Mouse (Mus musculus) myocyte (in vitro differentiated cells): ENCODE results near the gene Hist1h2ac. TPM values are rescaled to one million over a fixed set of nuclear protein-coding genes. Genes with fewer than 3 reads are reported as not detected.
"Not testable (repeated sequence)": the region's sequence is repeated elsewhere in the genome, so short reads cannot be mapped to it uniquely, and the experiment has no call there.

Experiments used
- H3K27me3 ChIP-seq: one replicate; pipeline ENCODE4 v1.6.1; 2011; ENCODE audit not compliant: control insufficient read depth, insufficient read depth, insufficient read length
- H3K36me3 ChIP-seq: one replicate; pipeline ENCODE4 v1.6.1; 2011; ENCODE audit not compliant: control insufficient read depth, insufficient read depth
- H3K4me2 ChIP-seq: one replicate; pipeline ENCODE4 v1.6.1; 2011; ENCODE audit warnings: low read depth, control low read depth
- H3K4me3 ChIP-seq: one replicate; pipeline ENCODE4 v1.5.1; 2011; ENCODE audit warnings: mild to moderate bottlenecking, control low read depth, moderate library complexity
- H3K79me2 ChIP-seq: one replicate; pipeline ENCODE4 v1.6.1; 2011; ENCODE audit not compliant: control insufficient read depth, insufficient read depth
- H3ac ChIP-seq: one replicate; pipeline ENCODE4 v1.6.1; 2011; ENCODE audit not compliant: control insufficient read depth, insufficient read length
- CEBPB ChIP-seq: IDR thresholded peaks from 2 replicates; pipeline ENCODE4 v1.6.1; 2011; ENCODE audit warnings: mild to moderate bottlenecking, moderate library complexity; ENCODE audit not compliant: poor library complexity, insufficient read depth, severe bottlenecking
- E2F4 ChIP-seq: IDR thresholded peaks from one replicate; pipeline ENCODE4 v1.6.1; 2011; ENCODE audit warnings: mild to moderate bottlenecking, control low read depth, moderate library complexity; ENCODE audit not compliant: insufficient read depth
- MAX ChIP-seq: IDR thresholded peaks from one replicate; pipeline ENCODE4 v1.6.1; 2011; ENCODE audit warnings: low read depth, mild to moderate bottlenecking, control low read depth
- MYOD1 ChIP-seq, 3 experiments: IDR thresholded peaks; one replicate each; pipeline ENCODE4 v1.6.1; 2011; ENCODE audit warnings: control low read depth in 2 of 3, low read depth in 2 of 3, mild to moderate bottlenecking in 2 of 3, moderate library complexity in 1 of 3; ENCODE audit not compliant: insufficient read length in 2 of 3, control insufficient read depth in 1 of 3
- MYOG ChIP-seq, 3 experiments: IDR thresholded peaks; one replicate each; pipeline ENCODE4 v1.6.1; 2011; ENCODE audit warnings: control low read depth in 2 of 3, low read depth in 2 of 3, mild to moderate bottlenecking in 2 of 3; ENCODE audit not compliant: insufficient read length in 2 of 3, control insufficient read depth in 1 of 3, insufficient read depth in 1 of 3
- POLR2A ChIP-seq: IDR thresholded peaks from one replicate; pipeline ENCODE4 v1.6.1; 2011; ENCODE audit warnings: low read depth, mild to moderate bottlenecking, control low read depth, moderate library complexity; ENCODE audit not compliant: insufficient read length
- POLR2AphosphoS2 ChIP-seq: IDR thresholded peaks from one replicate; pipeline ENCODE4 v1.6.1; 2011; ENCODE audit warnings: low read depth, control low read depth; ENCODE audit not compliant: insufficient read length
- REST ChIP-seq: IDR thresholded peaks from one replicate; pipeline ENCODE4 v1.6.1; 2011; ENCODE audit warnings: mild to moderate bottlenecking, control low read depth, moderate library complexity; ENCODE audit not compliant: insufficient read depth, insufficient read length
- SRF ChIP-seq: IDR thresholded peaks from one replicate; pipeline ENCODE4 v1.6.1; 2011; ENCODE audit warnings: low read depth; ENCODE audit not compliant: control insufficient read depth, insufficient read length
- TCF12 ChIP-seq: IDR thresholded peaks from one replicate; pipeline ENCODE4 v1.6.1; 2011; ENCODE audit warnings: mild to moderate bottlenecking, control low read depth; ENCODE audit not compliant: poor library complexity, insufficient read depth, severe bottlenecking
- TCF3 ChIP-seq: IDR thresholded peaks from one replicate; pipeline ENCODE4 v1.6.1; 2011; ENCODE audit warnings: low read depth, control low read depth; ENCODE audit not compliant: insufficient read length
- USF1 ChIP-seq: IDR thresholded peaks from one replicate; pipeline ENCODE4 v1.6.1; 2011; ENCODE audit warnings: low read depth, mild to moderate bottlenecking, control low read depth, moderate library complexity
- polyA plus RNA-seq: library from polyadenylated mRNA; unstranded; fragments of >200 nt; fragmentation: generic; extraction: Trizol; gene quantifications from one replicate; pipeline ENCODE4 v1.2.1, GENCODE M21; 2012; ENCODE audit warnings: missing spikeins

Hist1h2ac gene
- polyA plus RNA-seq, 1 experiment = 1.3 TPM

GRCm38 (mm10) chr13:23687907-23688306 lies 4.2 kb upstream of the Hist1h2ac start:
- peaks cover 5% of the 10 kb centered on the region for H3K36me3 ChIP-seq
- no peak for TF ChIP-seq TCF12
- TF ChIP-seq SRF = no peak
- no peak for TF ChIP-seq POLR2A
- TF ChIP-seq TCF3 = no peak
- TF ChIP-seq CEBPB = no peak
- TF ChIP-seq POLR2AphosphoS2 = no peak
- TF ChIP-seq E2F4 = no peak
- TF ChIP-seq MAX = no peak
- no peak for TF ChIP-seq MYOG (IDR thresholded peaks at IDR 0.05; ENCODE audit: control insufficient read depth in 1 of 3, insufficient read depth in 1 of 3, insufficient read length in 2 of 3, low read depth in 2 of 3)
- TF ChIP-seq USF1 = no peak
- TF ChIP-seq REST = no peak
- no peak overlapping the region for H3K4me2 ChIP-seq
- H3K4me3 ChIP-seq = no peak overlapping the region
- peaks cover 23% of the 10 kb centered on the region for H3K79me2 ChIP-seq
- H3K27me3 ChIP-seq = no peaks in the 10 kb centered on the region
- no peak overlapping the region for H3ac ChIP-seq

GRCm38 (mm10) chr13:23687181-23687580 lies 3.4 kb upstream of the Hist1h2ac start:
- Histone ChIP-seq H3ac (no peak overlapping the region), H3K79me2 (peaks cover 23% of the 10 kb centered on the region), H3K4me3 (no peak overlapping the region), H3K27me3 (no peaks in the 10 kb centered on the region), H3K4me2 (peak overlapping the region; percentile 39), H3K36me3 (peaks cover 5% of the 10 kb centered on the region)
- TF ChIP-seq E2F4 (no peak), TCF12 (no peak), CEBPB (no peak), MAX (no peak), TCF3 (no peak), SRF (no peak), POLR2A (no peak), MYOD1 (IDR thresholded peaks at IDR 0.05; ENCODE audit: control insufficient read depth in 1 of 3, insufficient read length in 2 of 3, low read depth in 2 of 3) (no peak)

- peak overlapping the region; percentile 43 for H3K4me3 ChIP-seq
Measured at GRCm38 (mm10) chr13:23685966-23686365, 2.2 kb upstream of the Hist1h2ac start.

GRCm38 (mm10) chr13:23685121-23685861 lies 1.5 kb upstream of the Hist1h2ac start:
- Histone ChIP-seq H3K27me3 (no peaks in the 10 kb centered on the region), H3K36me3 (no peaks in the 10 kb centered on the region), H3ac (no peak overlapping the region), H3K79me2 (peaks cover 23% of the 10 kb centered on the region), H3K4me3 (peak overlapping the region; percentile 43), H3K4me2 (peak overlapping the region; percentile 83)
- TF ChIP-seq POLR2AphosphoS2 (peak; percentile 17), CEBPB (peak; percentile 71; the same call in 1 of the 2 replicates), MYOG (IDR thresholded peaks at IDR 0.05; ENCODE audit: control insufficient read depth in 1 of 3, insufficient read depth in 1 of 3, insufficient read length in 2 of 3, low read depth in 2 of 3) (no peak), TCF12 (no peak), MAX (no peak)

More at GRCm38 (mm10) chr13:23685966-23686365, 2.2 kb upstream of the Hist1h2ac start:
- Histone ChIP-seq H3K27me3 (no peaks in the 10 kb centered on the region), H3K4me2 (peak overlapping the region; percentile 83), H3K79me2 (peaks cover 23% of the 10 kb centered on the region), H3K36me3 (no peaks in the 10 kb centered on the region), H3ac (no peak overlapping the region)
- TF ChIP-seq TCF12 (no peak), MAX (no peak), E2F4 (no peak)

DNA sequence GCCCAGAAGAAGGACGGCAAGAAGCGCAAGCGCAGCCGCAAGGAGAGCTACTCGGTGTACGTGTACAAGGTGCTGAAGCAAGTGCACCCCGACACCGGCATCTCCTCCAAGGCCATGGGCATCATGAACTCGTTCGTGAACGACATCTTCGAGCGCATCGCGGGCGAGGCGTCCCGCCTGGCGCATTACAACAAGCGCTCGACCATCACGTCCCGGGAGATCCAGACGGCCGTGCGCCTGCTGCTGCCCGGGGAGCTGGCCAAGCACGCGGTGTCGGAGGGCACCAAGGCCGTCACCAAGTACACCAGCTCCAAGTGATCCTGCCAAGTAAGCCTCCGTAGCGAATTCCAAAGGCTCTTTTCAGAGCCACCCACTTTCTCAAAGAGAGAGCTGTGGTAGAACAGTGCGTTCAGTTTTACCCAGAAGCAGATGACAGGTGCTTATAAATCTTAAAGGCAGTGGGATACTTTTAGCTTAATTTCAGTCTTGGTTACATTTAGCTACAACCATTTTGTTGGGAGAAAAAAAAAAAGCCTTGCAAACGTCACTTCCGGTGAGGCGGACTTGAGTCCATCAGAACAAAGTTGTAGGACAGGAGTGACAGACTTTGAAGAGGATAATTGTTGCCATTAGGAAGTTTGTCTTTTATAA lies 672 bp upstream of the Hist1h2ac start:
- Histone ChIP-seq H3K4me3 (peak overlapping the region; percentile 43), H3K79me2 (peaks cover 23% of the 10 kb centered on the region), H3K4me2 (peak overlapping the region; percentile 83)
- not testable (repeated sequence) for H3K27me3 ChIP-seq, H3ac ChIP-seq, H3K36me3 ChIP-seq
- TF ChIP-seq POLR2AphosphoS2 (peak; percentile 91), POLR2A (peak; percentile 85)
